Mouse (Mus musculus): ENCODE measurements around the gene Zdhhc14. TPM values are rescaled to one million over a fixed set of nuclear protein-coding genes. Genes with fewer than 3 reads are reported as not detected.

Gene Zdhhc14
- polyA plus RNA-seq, 1 experiment from 2014 or later, result 1.5 TPM

- no peak overlapping the region for H3K27ac ChIP-seq (replicated peaks)
- H3K9me3 ChIP-seq (replicated peaks), result no peaks in the 10 kb centered on the region
- no peaks in the 10 kb centered on the region; the same call in 1 of the 2 replicates for H3K4me1 ChIP-seq
- WGBS, result 95% methylated on average over 2 of the region's 2 CpGs
- DNase-seq (ENCODE audit: low spot score), result no peak
- no peak overlapping the region for H3K4me3 ChIP-seq
- H3K27me3 ChIP-seq (ENCODE audit: low read depth, poor library complexity, severe bottlenecking), result no peaks in the 10 kb centered on the region
- no peaks in the 10 kb centered on the region for H3K36me3 ChIP-seq
These were observed 56.2 kb downstream of the Zdhhc14 start for GRCm38 (mm10) chr17:5548546-5548945.

- H3K36me3 ChIP-seq, result no peaks in the 10 kb centered on the region
These were observed 57.1 kb downstream of the Zdhhc14 start for GRCm38 (mm10) chr17:5549460-5549859.

GRCm38 (mm10) chr17:5550444-5550843, 58.1 kb downstream of the Zdhhc14 start:
- no peak overlapping the region for H3K27ac ChIP-seq (replicated peaks)
- no peak overlapping the region for H3K4me3 ChIP-seq
- H3K27me3 ChIP-seq (ENCODE audit: low read depth, poor library complexity, severe bottlenecking), result no peaks in the 10 kb centered on the region
- H3K36me3 ChIP-seq, result no peaks in the 10 kb centered on the region
- H3K9me3 ChIP-seq (replicated peaks), result no peaks in the 10 kb centered on the region
- no peak for DNase-seq (ENCODE audit: low spot score)
- no peaks in the 10 kb centered on the region; the same call in 1 of the 2 replicates for H3K4me1 ChIP-seq
- 93% methylated on average over 10 of the region's 10 CpGs for WGBS

More at GRCm38 (mm10) chr17:5549460-5549859, 57.1 kb downstream of the Zdhhc14 start:
- no peaks in the 10 kb centered on the region; the same call in 1 of the 2 replicates for H3K4me1 ChIP-seq
- no peak overlapping the region for H3K27ac ChIP-seq (replicated peaks)
- no peaks in the 10 kb centered on the region for H3K9me3 ChIP-seq (replicated peaks)
- H3K4me3 ChIP-seq, result no peak overlapping the region
- H3K27me3 ChIP-seq (ENCODE audit: low read depth, poor library complexity, severe bottlenecking), result no peaks in the 10 kb centered on the region
- WGBS, result 92% methylated on average over 6 of the region's 6 CpGs
- DNase-seq (ENCODE audit: low spot score), result no peak

- Histone ChIP-seq H3K4me1 (no peaks in the 10 kb centered on the region; the same call in 1 of the 2 replicates), H3K9me3 (replicated peaks) (no peaks in the 10 kb centered on the region), H3K36me3 (no peaks in the 10 kb centered on the region), H3K4me3 (no peak overlapping the region), H3K27me3 (ENCODE audit: low read depth, poor library complexity, severe bottlenecking) (no peaks in the 10 kb centered on the region), H3K27ac (replicated peaks) (no peak overlapping the region)
- 88% methylated on average over 3 of the region's 3 CpGs for WGBS
- DNase-seq (ENCODE audit: low spot score), result no peak
These were observed 58.8 kb downstream of the Zdhhc14 start for GRCm38 (mm10) chr17:5551136-5551535.

- WGBS, result 75% methylated on average over 14 of the region's 14 CpGs
- no peak overlapping the region for H3K4me3 ChIP-seq
- H3K27me3 ChIP-seq (ENCODE audit: low read depth, poor library complexity, severe bottlenecking), result no peaks in the 10 kb centered on the region
These were observed 59.8 kb downstream of the Zdhhc14 start for GRCm38 (mm10) chr17:5552036-5552760.

GRCm38 (mm10) chr17:5553556-5553955, 61.2 kb downstream of the Zdhhc14 start:
- Histone ChIP-seq H3K4me3 (no peak overlapping the region), H3K27me3 (ENCODE audit: low read depth, poor library complexity, severe bottlenecking) (no peaks in the 10 kb centered on the region), H3K27ac (replicated peaks) (no peak overlapping the region), H3K36me3 (no peaks in the 10 kb centered on the region), H3K4me1 (no peaks in the 10 kb centered on the region; the same call in 1 of the 2 replicates), H3K9me3 (replicated peaks) (no peaks in the 10 kb centered on the region)
- 93% methylated on average over 5 of the region's 5 CpGs for WGBS
- no peak for DNase-seq (ENCODE audit: low spot score)

More at GRCm38 (mm10) chr17:5552036-5552760, 59.8 kb downstream of the Zdhhc14 start:
- H3K4me1 ChIP-seq, result no peaks in the 10 kb centered on the region; the same call in 1 of the 2 replicates
- no peak for DNase-seq (ENCODE audit: low spot score)
- H3K9me3 ChIP-seq (replicated peaks), result no peaks in the 10 kb centered on the region
- H3K36me3 ChIP-seq, result no peaks in the 10 kb centered on the region
- H3K27ac ChIP-seq (replicated peaks), result no peak overlapping the region

GRCm38 (mm10) chr17:5554573-5554972, 62.2 kb downstream of the Zdhhc14 start:
- no peaks in the 10 kb centered on the region for H3K27me3 ChIP-seq (ENCODE audit: low read depth, poor library complexity, severe bottlenecking)
- WGBS, result 89% methylated on average over 2 of the region's 2 CpGs
- no peak for DNase-seq (ENCODE audit: low spot score)
- H3K4me3 ChIP-seq, result no peak overlapping the region
- no peaks in the 10 kb centered on the region for H3K9me3 ChIP-seq (replicated peaks)
- H3K36me3 ChIP-seq, result no peaks in the 10 kb centered on the region
- H3K4me1 ChIP-seq, result no peaks in the 10 kb centered on the region; the same call in 1 of the 2 replicates
- H3K27ac ChIP-seq (replicated peaks), result no peak overlapping the region

GRCm38 (mm10) chr17:5556568-5556967, 64.2 kb downstream of the Zdhhc14 start:
- Histone ChIP-seq H3K4me1 (no peaks in the 10 kb centered on the region; the same call in 1 of the 2 replicates), H3K27me3 (ENCODE audit: low read depth, poor library complexity, severe bottlenecking) (no peaks in the 10 kb centered on the region), H3K36me3 (no peaks in the 10 kb centered on the region), H3K4me3 (no peak overlapping the region), H3K9me3 (replicated peaks) (no peaks in the 10 kb centered on the region), H3K27ac (replicated peaks) (no peak overlapping the region)
- no peak for DNase-seq (ENCODE audit: low spot score)
- WGBS, result 82% methylated on average over 8 of the region's 8 CpGs

GRCm38 (mm10) chr17:5560212-5560611, 67.9 kb downstream of the Zdhhc14 start:
- Histone ChIP-seq H3K36me3 (no peaks in the 10 kb centered on the region), H3K9me3 (replicated peaks) (no peaks in the 10 kb centered on the region), H3K4me3 (no peak overlapping the region), H3K4me1 (no peaks in the 10 kb centered on the region), H3K27me3 (ENCODE audit: low read depth, poor library complexity, severe bottlenecking) (no peaks in the 10 kb centered on the region), H3K27ac (replicated peaks) (no peak overlapping the region)
- WGBS, result 91% methylated on average over 4 of the region's 4 CpGs
- no peak for DNase-seq (ENCODE audit: low spot score)

- Histone ChIP-seq H3K9me3 (replicated peaks) (no peaks in the 10 kb centered on the region), H3K36me3 (no peaks in the 10 kb centered on the region), H3K27me3 (ENCODE audit: low read depth, poor library complexity, severe bottlenecking) (no peaks in the 10 kb centered on the region), H3K4me1 (no peaks in the 10 kb centered on the region), H3K27ac (replicated peaks) (no peak overlapping the region), H3K4me3 (no peak overlapping the region)
- 94% methylated on average over 6 of the region's 6 CpGs for WGBS
- no peak for DNase-seq (ENCODE audit: low spot score)
These were observed 70.8 kb downstream of the Zdhhc14 start for GRCm38 (mm10) chr17:5563108-5563507.

- Histone ChIP-seq H3K27ac (replicated peaks) (no peak overlapping the region), H3K27me3 (ENCODE audit: low read depth, poor library complexity, severe bottlenecking) (no peaks in the 10 kb centered on the region), H3K4me1 (no peaks in the 10 kb centered on the region), H3K9me3 (replicated peaks) (no peaks in the 10 kb centered on the region), H3K4me3 (no peak overlapping the region), H3K36me3 (no peaks in the 10 kb centered on the region)
- WGBS, result 85% methylated on average over 7 of the region's 7 CpGs
- DNase-seq (ENCODE audit: low spot score), result no peak
These were observed 73.6 kb downstream of the Zdhhc14 start for GRCm38 (mm10) chr17:5566006-5566405.

GRCm38 (mm10) chr17:5567943-5568342, 75.6 kb downstream of the Zdhhc14 start:
- Histone ChIP-seq H3K4me1 (no peaks in the 10 kb centered on the region), H3K4me3 (no peak overlapping the region), H3K9me3 (replicated peaks) (no peaks in the 10 kb centered on the region), H3K27ac (replicated peaks) (no peak overlapping the region), H3K36me3 (no peaks in the 10 kb centered on the region), H3K27me3 (ENCODE audit: low read depth, poor library complexity, severe bottlenecking) (no peaks in the 10 kb centered on the region)
- no peak for DNase-seq (ENCODE audit: low spot score)
- 76% methylated on average over 5 of the region's 5 CpGs for WGBS

Data from midbrain, embryonic 10.5 days (tissue).